9 mouse cellular contexts compared by ENCODE assay signal in genomic region chr1:164326600-164327155, GRCm38 (mm10). TPM values are rescaled to one million over a fixed set of nuclear protein-coding genes. Genes with fewer than 3 reads are reported as not detected.
A peak's percentile ranks its signal among the peaks of the same experiment; 100 is the strongest.
DNase-seq lines count a peak whose midpoint lies in the region; ATAC-seq lines count a peak whose summit lies in the region.
"Had no signal": no experiment of that assay in that cellular context is flagged by ENCODE, and none has a peak within 500 bp of the region (broad histone marks: within the 10 kb centered on the region; RNA-seq: fewer than 3 reads in every experiment).

No protein-coding gene starts in this region.

- no peaks in the 10 kb centered on the region for H3K9me3 ChIP-seq in heart, embryonic 15.5 days (replicated peaks)
- H3K9me3 ChIP-seq in heart, embryonic 12.5 days (replicated peaks) = no peaks in the 10 kb centered on the region
- H3K9me3 ChIP-seq in neural tube, embryonic 11.5 days (ENCODE audit: control insufficient read depth, low read length) = no peaks in the 10 kb centered on the region

- no peak for ATAC-seq in heart, embryonic 15.5 days (replicated peaks; ENCODE audit: insufficient number of reproducible peaks, insufficient read depth, low FRiP score, low read depth)
- no peak for ATAC-seq in heart, embryonic 12.5 days (ENCODE audit: insufficient number of reproducible peaks, low FRiP score)
- ATAC-seq in neural tube, embryonic 11.5 days (ENCODE audit: insufficient read depth, low FRiP score, low TSS enrichment) = 0 out of 2 replicates have a peak, but pooled peaks have one; percentile 45

- peak overlapping the region; percentile 37; the same call in 1 of the 2 replicates for H3K27ac ChIP-seq in heart, embryonic 15.5 days
- H3K27ac ChIP-seq in heart, embryonic 12.5 days (ENCODE audit: poor library complexity, severe bottlenecking) = no peak overlapping the region
- H3K27ac ChIP-seq in neural tube, embryonic 11.5 days (ENCODE audit: low read depth, low read length) = no peak overlapping the region
- H3K27ac ChIP-seq: heart, adult 2 months had no signal

- no peak overlapping the region for H3K4me3 ChIP-seq in heart, embryonic 15.5 days
- no peak overlapping the region for H3K4me3 ChIP-seq in heart, embryonic 12.5 days
- H3K4me3 ChIP-seq in neural tube, embryonic 11.5 days (ENCODE audit: low read depth, low read length) = no peak overlapping the region
- H3K4me3 ChIP-seq: heart, adult 2 months had no signal

- peaks cover 5% of the 10 kb centered on the region; the same call in 1 of the 2 replicates for H3K4me1 ChIP-seq in heart, embryonic 15.5 days (replicated peaks)
- peaks cover 5% of the 10 kb centered on the region for H3K4me1 ChIP-seq in heart, embryonic 12.5 days (replicated peaks)
- H3K4me1 ChIP-seq in neural tube, embryonic 11.5 days (ENCODE audit: control insufficient read depth, insufficient read depth, low read length) = no peaks in the 10 kb centered on the region

- H3K4me2 ChIP-seq in heart, embryonic 15.5 days = no peak overlapping the region
- no peak overlapping the region for H3K4me2 ChIP-seq in heart, embryonic 12.5 days
- H3K4me2 ChIP-seq in neural tube, embryonic 11.5 days (ENCODE audit: low read depth) = no peak overlapping the region

- 66% methylated on average over 6 of the region's 6 CpGs for WGBS in heart, embryonic 15.5 days
- 62% methylated on average over 6 of the region's 6 CpGs for WGBS in heart, embryonic 12.5 days
- WGBS in neural tube, embryonic 11.5 days = 72% methylated on average over 6 of the region's 6 CpGs

- no peaks in the 10 kb centered on the region for H3K36me3 ChIP-seq in heart, embryonic 15.5 days
- peaks cover 15% of the 10 kb centered on the region for H3K36me3 ChIP-seq in heart, embryonic 12.5 days
- H3K36me3 ChIP-seq in neural tube, embryonic 11.5 days (ENCODE audit: control insufficient read depth, insufficient read depth, low read length) = no peaks in the 10 kb centered on the region

- no peaks in the 10 kb centered on the region for H3K27me3 ChIP-seq in heart, embryonic 15.5 days
- no peaks in the 10 kb centered on the region for H3K27me3 ChIP-seq in heart, embryonic 12.5 days (replicated peaks)
- no peaks in the 10 kb centered on the region for H3K27me3 ChIP-seq in neural tube, embryonic 11.5 days (ENCODE audit: control insufficient read depth, insufficient read depth, low read length)

- DNase-seq in neural tube, embryonic 11.5 days (ENCODE audit: low spot score) = no peak
- no peak for DNase-seq in neural tube, embryonic 10.5 days (ENCODE audit: extremely low spot score, low spot score)
- DNase-seq in layer of hippocampus, postnatal 36 days = peak; percentile 60
- peak; percentile 23 for DNase-seq in right cerebral cortex, postnatal 4 days
- DNase-seq in ovary, postnatal 36 days (ENCODE audit: low spot score) = no peak
- DNase-seq in adrenal gland, postnatal 4 days (ENCODE audit: low spot score in 2 of 2) = no peak
- DNase-seq: heart, adult 2 months had no signal

- no peak overlapping the region for H3K9ac ChIP-seq in heart, embryonic 15.5 days
- H3K9ac ChIP-seq in heart, embryonic 12.5 days = no peak overlapping the region
- H3K9ac ChIP-seq in neural tube, embryonic 11.5 days (ENCODE audit: low read length) = no peak overlapping the region

RNA-seq across cellular contexts. Expression of gene Blzf1, which starts 19.4 kb away (rescaled TPM):
- polyA plus RNA-seq in heart, embryonic 15.5 days (2015; fragmentation: Nextera tagmentation; extraction: Ambion mirVana) = 26.1 and 27.2 TPM in 2 replicates
- polyA plus RNA-seq in heart, embryonic 12.5 days (2016; fragmentation: Nextera tagmentation; extraction: Ambion mirVana) = 28.0 and 29.9 TPM in 2 replicates
- polyA plus RNA-seq in neural tube, embryonic 11.5 days (2014; fragmentation: Nextera tagmentation; extraction: Ambion mirVana) = 28.3 and 28.9 TPM in 2 replicates
- 10 to 100 TPM; 23.0 to 23.4 TPM for total RNA-seq in layer of hippocampus, postnatal 36 days (2021)
- 10 to 100 TPM; 28.9 to 29.7 TPM for total RNA-seq in adrenal gland, postnatal 4 days (2021)

RNA-seq across cellular contexts. Expression of gene Nme7, which starts 22.8 kb away (rescaled TPM):
- polyA plus RNA-seq in heart, embryonic 15.5 days (2015; fragmentation: Nextera tagmentation; extraction: Ambion mirVana) = 16.1 and 19.4 TPM in 2 replicates
- 17.6 and 17.7 TPM in 2 replicates for polyA plus RNA-seq in heart, embryonic 12.5 days (2016; fragmentation: Nextera tagmentation; extraction: Ambion mirVana)
- 32.4 and 35.4 TPM in 2 replicates for polyA plus RNA-seq in neural tube, embryonic 11.5 days (2014; fragmentation: Nextera tagmentation; extraction: Ambion mirVana)
- total RNA-seq in layer of hippocampus, postnatal 36 days (2021) = 10 to 100 TPM; 24.6 to 26.1 TPM
- 10 to 100 TPM; 23.3 to 24.5 TPM for total RNA-seq in adrenal gland, postnatal 4 days (2021)

RNA-seq across cellular contexts. Expression of gene Ccdc181, which starts 51.3 kb away (rescaled TPM):
- 10.4 TPM in 2 replicates for polyA plus RNA-seq in heart, embryonic 15.5 days (2015; fragmentation: Nextera tagmentation; extraction: Ambion mirVana)
- polyA plus RNA-seq in heart, embryonic 12.5 days (2016; fragmentation: Nextera tagmentation; extraction: Ambion mirVana) = 9.3 and 9.7 TPM in 2 replicates
- polyA plus RNA-seq in neural tube, embryonic 11.5 days (2014; fragmentation: Nextera tagmentation; extraction: Ambion mirVana) = 12.6 and 13.5 TPM in 2 replicates
- 10 to 100 TPM; 21.1 to 21.8 TPM for total RNA-seq in layer of hippocampus, postnatal 36 days (2021)
- total RNA-seq in adrenal gland, postnatal 4 days (2021) = 10 to 100 TPM; 11.0 to 14.1 TPM

Comparison
In these comparisons a context has a peak if more than half of its experiments do, and no peak if none do; other contexts are left out.
1. DNase-seq: peak in layer of hippocampus, postnatal 36 days (2 of 2) and right cerebral cortex, postnatal 4 days (single experiment); none in neural tube, embryonic 11.5 days (single experiment), neural tube, embryonic 10.5 days (single experiment), ovary, postnatal 36 days (single experiment) and adrenal gland, postnatal 4 days (0 of 2).